Comparison of ENCODE assay signal across 14 mouse cellular contexts in genomic region chr11:99035350-99035749, GRCm38 (mm10). TPM values are rescaled to one million over a fixed set of nuclear protein-coding genes. Genes with fewer than 3 reads are reported as not detected.
DNase-seq lines count a peak whose midpoint lies in the region; ATAC-seq and TF ChIP-seq lines count a peak whose summit lies in the region.
"Had no signal": no experiment of that assay in that cellular context is flagged by ENCODE, and none has a peak within 500 bp of the region (broad histone marks: within the 10 kb centered on the region; RNA-seq: fewer than 3 reads in every experiment).

No protein-coding gene starts in this region.

- ATAC-seq in hindbrain, embryonic 16.5 days: no peak
- ATAC-seq: forebrain, embryonic 14.5 days; midbrain, embryonic 16.5 days had no signal

- WGBS in hindbrain, embryonic 10.5 days: 76% methylated on average over 4 of the region's 4 CpGs
- WGBS in hindbrain, embryonic 16.5 days: 73% methylated on average over 4 of the region's 4 CpGs

- peak overlapping the region; percentile 64; the same call in 1 of the 2 replicates for H3K27ac ChIP-seq in hindbrain, embryonic 10.5 days
- H3K27ac ChIP-seq in hindbrain, embryonic 16.5 days (ENCODE audit: low read depth, low read length): no peak overlapping the region
- H3K27ac ChIP-seq: liver, embryonic 13.5 days had no signal

- TF ChIP-seq CTCF in brain, embryonic 14.5 days (IDR thresholded peaks at IDR 0.05; ENCODE audit: borderline replicate concordance, extremely low read depth, insufficient read depth, insufficient read length): peak; percentile 49; the same call in 1 of the 2 replicates

- DNase-seq in hindbrain, embryonic 10.5 days (ENCODE audit: low spot score): no peak
- DNase-seq in 3T3-L1 (ENCODE audit: low read depth, low spot score) (peak; percentile 39), 416B (ENCODE audit: low read depth) (peak; percentile 67)
- DNase-seq in brain, embryonic 14.5 days (ENCODE audit: low read depth): no peak
- DNase-seq in adrenal gland, adult (ENCODE audit: inconsistent age in 2 of 2, low spot score in 1 of 2): no peak
- DNase-seq in gastrocnemius, postnatal 36 days: no peak
- no peak for DNase-seq in cerebellum, adult 11 months
- DNase-seq: cerebellum, postnatal 10 days; kidney, adult 18-20 months; layer of hippocampus, postnatal 36 days; liver, embryonic 13.5 days had no signal

- H3K4me2 ChIP-seq in hindbrain, embryonic 16.5 days (ENCODE audit: low read length): no peak overlapping the region
- H3K4me2 ChIP-seq: liver, embryonic 13.5 days had no signal

- H3K4me3 ChIP-seq in hindbrain, embryonic 10.5 days: no peak overlapping the region
- H3K4me3 ChIP-seq in hindbrain, embryonic 16.5 days (ENCODE audit: low read length): no peak overlapping the region
- H3K4me3 ChIP-seq: liver, embryonic 13.5 days had no signal

- intact Hi-C loops in gastrocnemius, postnatal 36 days (cut with DNase I): loop anchor here (5.0 to 10.0 kb wide), 2 partner anchors 58 to 111 kb away; partner anchors contain the start of gene Rara

- no peak for TF ChIP-seq POLR2A in brain, embryonic 14.5 days (IDR thresholded peaks at IDR 0.05; ENCODE audit: borderline replicate concordance, extremely low read depth, insufficient read depth, insufficient read length, poor library complexity, severe bottlenecking)

- no peak overlapping the region for H3K9ac ChIP-seq in hindbrain, embryonic 16.5 days (ENCODE audit: low read depth, low read length)
- H3K9ac ChIP-seq: liver, embryonic 13.5 days had no signal

- H3K36me3 ChIP-seq in hindbrain, embryonic 10.5 days: no peaks in the 10 kb centered on the region
- no peaks in the 10 kb centered on the region for H3K36me3 ChIP-seq in hindbrain, embryonic 16.5 days (ENCODE audit: control insufficient read depth, insufficient read depth, low read length)
- H3K36me3 ChIP-seq: liver, embryonic 13.5 days had no signal

- H3K4me1 ChIP-seq in hindbrain, embryonic 10.5 days (replicated peaks): peaks cover 26% of the 10 kb centered on the region
- peaks cover under 1% of the 10 kb centered on the region; the same call in 1 of the 2 replicates for H3K4me1 ChIP-seq in hindbrain, embryonic 16.5 days (ENCODE audit: control insufficient read depth, insufficient read depth, low read depth, low read length)

- H3K9me3 ChIP-seq in hindbrain, embryonic 10.5 days: no peaks in the 10 kb centered on the region
- no peaks in the 10 kb centered on the region for H3K9me3 ChIP-seq in hindbrain, embryonic 16.5 days (ENCODE audit: control insufficient read depth, low read length)
- H3K9me3 ChIP-seq: liver, embryonic 13.5 days had no signal

- no peaks in the 10 kb centered on the region; the same call in 1 of the 2 replicates for H3K27me3 ChIP-seq in hindbrain, embryonic 10.5 days (ENCODE audit: insufficient read depth, poor library complexity, severe bottlenecking)
- no peaks in the 10 kb centered on the region for H3K27me3 ChIP-seq in hindbrain, embryonic 16.5 days (replicated peaks; ENCODE audit: control insufficient read depth, insufficient read depth, low read length)

RNA-seq across cellular contexts. Expression of gene Igfbp4, which starts 5.7 kb away (rescaled TPM):
- 424 and 437 TPM in 2 replicates for polyA plus RNA-seq in hindbrain, embryonic 10.5 days (2016; fragmentation: Nextera tagmentation; extraction: Ambion mirVana)
- polyA plus RNA-seq in hindbrain, embryonic 16.5 days (2015; fragmentation: Nextera tagmentation; extraction: Ambion mirVana): 120 and 161 TPM in 2 replicates
- polyA plus RNA-seq in brain, embryonic 14.5 days (2012; rRNA removed): 119 and 145 TPM in 2 replicates
- 10 to 100 TPM; 32.0 to 41.9 TPM for total RNA-seq in gastrocnemius, postnatal 36 days (2021)

RNA-seq across cellular contexts. Expression of gene Top2a, which starts 11.4 kb away (rescaled TPM):
- polyA plus RNA-seq in hindbrain, embryonic 10.5 days (2016; fragmentation: Nextera tagmentation; extraction: Ambion mirVana): 225 and 320 TPM in 2 replicates
- polyA plus RNA-seq in hindbrain, embryonic 16.5 days (2015; fragmentation: Nextera tagmentation; extraction: Ambion mirVana): 33.1 and 44.9 TPM in 2 replicates
- 57.3 and 70.1 TPM in 2 replicates for polyA plus RNA-seq in brain, embryonic 14.5 days (2012; rRNA removed)
- 1 to 10 TPM; 2.9 to 4.5 TPM for total RNA-seq in gastrocnemius, postnatal 36 days (2021)

RNA-seq across cellular contexts. Expression of gene Gjd3, which starts 52.5 kb away (rescaled TPM):
- polyA plus RNA-seq in hindbrain, embryonic 10.5 days (2016; fragmentation: Nextera tagmentation; extraction: Ambion mirVana): 0.44 TPM in 1 of 2 replicates, not detected in the other
- polyA plus RNA-seq in hindbrain, embryonic 16.5 days (2015; fragmentation: Nextera tagmentation; extraction: Ambion mirVana): 2.0 and 3.0 TPM in 2 replicates
- 2.5 and 2.9 TPM in 2 replicates for polyA plus RNA-seq in brain, embryonic 14.5 days (2012; rRNA removed)
- not detected for total RNA-seq in gastrocnemius, postnatal 36 days (2021)
- polyA plus RNA-seq: liver, embryonic 13.5 days had no signal

RNA-seq across cellular contexts. Expression of gene Tns4, which starts 53.8 kb away (rescaled TPM):
- polyA plus RNA-seq in hindbrain, embryonic 10.5 days (2016; fragmentation: Nextera tagmentation; extraction: Ambion mirVana): 0.67 and 1.0 TPM in 2 replicates
- 0.16 TPM in 2 replicates for polyA plus RNA-seq in hindbrain, embryonic 16.5 days (2015; fragmentation: Nextera tagmentation; extraction: Ambion mirVana)
- 0.08 and 0.16 TPM in 2 replicates for polyA plus RNA-seq in brain, embryonic 14.5 days (2012; rRNA removed)
- not detected for total RNA-seq in gastrocnemius, postnatal 36 days (2021)
- total RNA-seq: layer of hippocampus, postnatal 36 days had no signal

Comparison
In these comparisons a context has a peak if more than half of its experiments do, and no peak if none do; other contexts are left out.
1. DNase-seq: peak in 3T3-L1 (single experiment) and 416B (single experiment); none in hindbrain, embryonic 10.5 days (single experiment), brain, embryonic 14.5 days (single experiment), adrenal gland, adult (0 of 2), gastrocnemius, postnatal 36 days (0 of 2) and cerebellum, adult 11 months (single experiment).